Mouse (Mus musculus) embryonic facial prominence, embryonic 14.5 days (tissue): Measurements from ENCODE around the gene Sec31b. TPM values are rescaled to one million over a fixed set of nuclear protein-coding genes. Genes with fewer than 3 reads are reported as not detected.

Source experiments
- ATAC-seq: fragments of 200-750 bp; cut with Nextera tagmentation; 2 replicates; pipeline ENCODE4 v1.8.0; 2017; ENCODE audit warnings: low read depth, moderate number of reproducible peaks, moderate TSS enrichment
- DNase-seq: peaks from one replicate; pipeline ENCODE4 v3.0.0-alpha.2; 2015; ENCODE audit warnings: low spot score
- H3K27ac ChIP-seq: fragments of 300-500 bp; sonication (generic); replicated peaks from 2 replicates; pipeline ENCODE4 v1.5.1; 2014; ENCODE audit warnings: low read depth, mild to moderate bottlenecking, low read length, moderate library complexity
- H3K27me3 ChIP-seq: fragments of 300-500 bp; sonication (generic); replicated peaks from 2 replicates; pipeline ENCODE4 v1.6.1; 2014; ENCODE audit warnings: low read length; ENCODE audit not compliant: control insufficient read depth, insufficient read depth
- H3K36me3 ChIP-seq: fragments of 300-500 bp; sonication (generic); 2 replicates; pipeline ENCODE4 v1.6.1; 2014; ENCODE audit warnings: low read length, mixed read lengths; ENCODE audit not compliant: control insufficient read depth, insufficient read depth
- H3K4me1 ChIP-seq: fragments of 300-500 bp; sonication (generic); 2 replicates; pipeline ENCODE4 v1.6.1; 2014; ENCODE audit warnings: antibody characterized with exemption, low read length; ENCODE audit not compliant: control insufficient read depth, insufficient read depth
- H3K4me2 ChIP-seq: fragments of 300-500 bp; sonication (generic); 2 replicates; pipeline ENCODE4 v1.6.1; 2014; ENCODE audit warnings: low read depth, mild to moderate bottlenecking, low read length, moderate library complexity, mixed read lengths
- H3K4me3 ChIP-seq: fragments of 300-500 bp; sonication (generic); 2 replicates; pipeline ENCODE4 v1.5.1; 2014; ENCODE audit warnings: low read depth, mild to moderate bottlenecking, low read length
- H3K9ac ChIP-seq: fragments of 300-500 bp; sonication (generic); 2 replicates; pipeline ENCODE4 v1.6.1; 2014; ENCODE audit warnings: low read depth, mild to moderate bottlenecking, low read length, moderate library complexity, mixed read lengths
- H3K9me3 ChIP-seq: fragments of 300-500 bp; sonication (generic); 2 replicates; pipeline ENCODE4 v1.6.1; 2016; ENCODE audit warnings: low read length; ENCODE audit not compliant: control insufficient read depth
- WGBS: fragments of 180-500 bp; shearing (Covaris S2); extraction: QIAGEN DNeasy Blood & Tissue Kit; methylation state at CpG from one replicate; pipeline ENCODE4 v1.1.7; 2014; 5-methylcytosine and 5-hydroxymethylcytosine counted together
- polyA plus RNA-seq: library from polyadenylated mRNA; unstranded; fragments of >200 nt; fragmentation: Nextera tagmentation; extraction: Ambion mirVana; gene quantifications from 2 replicates; pipeline ENCODE4 v1.2.1, GENCODE M21; 2014

Gene Sec31b
- polyA plus RNA-seq, 1 experiment from 2014 or later: 0.46 TPM

- WGBS: 56% methylated on average over 1 of the region's 1 CpGs
- H3K27ac ChIP-seq: no peak overlapping the region
- no peak for ATAC-seq
- H3K9ac ChIP-seq: no peak overlapping the region
- H3K36me3 ChIP-seq: peaks cover 22% of the 10 kb centered on the region
- no peaks in the 10 kb centered on the region for H3K4me1 ChIP-seq
- H3K4me3 ChIP-seq: no peak overlapping the region
- H3K9me3 ChIP-seq: no peaks in the 10 kb centered on the region
- DNase-seq: no peak
- no peak overlapping the region for H3K4me2 ChIP-seq
- no peaks in the 10 kb centered on the region for H3K27me3 ChIP-seq
Measured at GRCm38 (mm10) chr19:44578038-44578437, 32.4 kb upstream of the Sec31b start.

DNA sequence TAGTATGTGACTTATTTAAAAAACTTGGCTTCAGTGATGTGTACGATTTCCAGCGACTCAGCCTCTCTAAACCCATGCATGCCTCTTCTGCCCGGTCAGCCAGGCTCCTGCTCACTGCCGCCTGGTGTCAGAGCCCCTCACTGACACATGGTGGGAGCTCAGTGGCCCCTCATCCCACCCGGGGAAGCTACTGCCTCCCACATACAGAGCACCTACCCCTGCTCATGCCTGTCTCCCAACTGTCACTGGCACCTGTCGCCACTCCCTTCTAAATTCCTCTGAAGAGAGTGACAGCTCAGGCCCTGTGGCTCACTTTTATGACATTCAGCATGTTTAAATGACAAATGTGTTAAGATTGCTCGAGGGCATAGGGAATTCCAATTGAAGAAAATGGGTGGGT, 30.6 kb upstream of the Sec31b start:
- DNase-seq (no peak), ATAC-seq (peak; percentile 69)
- no peak overlapping the region for H3K4me2 ChIP-seq
- H3K9ac ChIP-seq: no peak overlapping the region
- H3K36me3 ChIP-seq: peaks cover 40% of the 10 kb centered on the region
- 72% methylated on average over 7 of the region's 7 CpGs for WGBS
- no peaks in the 10 kb centered on the region for H3K9me3 ChIP-seq
- H3K27me3 ChIP-seq: no peaks in the 10 kb centered on the region
- H3K4me1 ChIP-seq: no peaks in the 10 kb centered on the region
- H3K27ac ChIP-seq: no peak overlapping the region
- no peak overlapping the region for H3K4me3 ChIP-seq

GRCm38 (mm10) chr19:44567763-44568162, 22.1 kb upstream of the Sec31b start:
- Histone ChIP-seq H3K36me3 (peaks cover 84% of the 10 kb centered on the region), H3K27ac (no peak overlapping the region), H3K4me1 (peaks cover 16% of the 10 kb centered on the region), H3K9me3 (no peaks in the 10 kb centered on the region), H3K9ac (no peak overlapping the region), H3K4me3 (no peak overlapping the region), H3K27me3 (no peaks in the 10 kb centered on the region), H3K4me2 (no peak overlapping the region)
- DNase-seq (no peak), ATAC-seq (no peak)
- 85% methylated on average over 3 of the region's 3 CpGs for WGBS

- H3K4me2 ChIP-seq: peak overlapping the region; percentile 76
- H3K9me3 ChIP-seq: no peaks in the 10 kb centered on the region
- H3K9ac ChIP-seq: no peak overlapping the region
- no peak for ATAC-seq
- no peaks in the 10 kb centered on the region; the same call in 1 of the 2 replicates for H3K27me3 ChIP-seq
- no peak overlapping the region for H3K27ac ChIP-seq
- peaks cover 16% of the 10 kb centered on the region for H3K4me1 ChIP-seq
- no peak overlapping the region; the same call in 1 of the 2 replicates for H3K4me3 ChIP-seq
- no peak for DNase-seq
- H3K36me3 ChIP-seq: peaks cover 47% of the 10 kb centered on the region
- 88% methylated on average over 14 of the region's 14 CpGs for WGBS
Measured at GRCm38 (mm10) chr19:44564006-44564405, 18.3 kb upstream of the Sec31b start.

- Histone ChIP-seq H3K27ac (peak within 1 kb of the TSS; percentile 54), H3K4me3 (peak within 1 kb of the TSS; percentile 63), H3K27me3 (no peaks in the 10 kb centered on the region; the same call in 1 of the 2 replicates), H3K9me3 (no peaks in the 10 kb centered on the region), H3K36me3 (peaks cover 34% of the 10 kb centered on the region), H3K4me2 (peak within 1 kb of the TSS; percentile 76), H3K4me1 (peaks cover 16% of the 10 kb centered on the region), H3K9ac (peak within 1 kb of the TSS; percentile 75)
- under 1% methylated on average over 32 of the region's 33 CpGs for WGBS
- DNase-seq (peak; percentile 98), ATAC-seq (peak; percentile 98)
Measured at GRCm38 (mm10) chr19:44562652-44563206, 17.1 kb upstream of the Sec31b start, which contains the start of gene Hif1an. Gene Hif1an (plus strand): TSS chr19:44562850.

- H3K27me3 ChIP-seq: no peaks in the 10 kb centered on the region; the same call in 1 of the 2 replicates
- H3K4me2 ChIP-seq: peak within 1 kb of the TSS; percentile 93
- DNase-seq: peak; percentile 95
- peaks cover 6% of the 10 kb centered on the region; the same call in 1 of the 2 replicates for H3K4me1 ChIP-seq
- under 1% methylated on average over 35 of the region's 50 CpGs for WGBS
- ATAC-seq: peak; percentile 93
- peak within 1 kb of the TSS; percentile 94 for H3K9ac ChIP-seq
- H3K9me3 ChIP-seq: no peaks in the 10 kb centered on the region
- peaks cover 34% of the 10 kb centered on the region for H3K36me3 ChIP-seq
- peak within 1 kb of the TSS; percentile 91 for H3K4me3 ChIP-seq
- H3K27ac ChIP-seq: peak within 1 kb of the TSS; percentile 25; the same call in 1 of the 2 replicates
Measured at GRCm38 (mm10) chr19:44554861-44555590, 9.4 kb upstream of the Sec31b start, which contains the start of gene Ndufb8. Gene Ndufb8 (minus strand): TSS chr19:44555440.

DNA sequence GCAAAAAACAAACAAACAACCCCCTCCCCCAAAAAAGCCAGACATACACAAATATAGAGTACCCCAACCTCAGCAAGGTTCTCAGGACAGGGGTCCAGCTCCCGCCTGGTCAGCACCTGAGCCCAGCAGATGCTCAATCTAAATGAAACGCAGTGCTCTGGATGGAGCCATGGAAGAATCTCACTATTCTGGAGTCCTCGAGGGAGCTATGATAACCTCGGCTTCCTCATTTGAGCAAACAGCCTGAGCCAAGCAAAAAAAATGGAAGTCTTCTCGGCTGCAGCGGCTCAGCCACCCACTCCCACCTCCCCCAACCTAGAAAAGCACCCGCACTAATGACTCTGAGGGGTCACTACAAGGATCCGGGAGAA, 8.8 kb upstream of the Sec31b start:
- Histone ChIP-seq H3K4me1 (peaks cover 6% of the 10 kb centered on the region; the same call in 1 of the 2 replicates), H3K4me2 (peak overlapping the region; percentile 93), H3K27ac (no peak overlapping the region), H3K36me3 (peaks cover 39% of the 10 kb centered on the region), H3K4me3 (peak overlapping the region; percentile 91), H3K9me3 (no peaks in the 10 kb centered on the region), H3K9ac (peak overlapping the region; percentile 94), H3K27me3 (no peaks in the 10 kb centered on the region; the same call in 1 of the 2 replicates)
- ATAC-seq (no peak), DNase-seq (no peak)
- 3% methylated on average over 8 of the region's 8 CpGs for WGBS

- peaks cover 51% of the 10 kb centered on the region for H3K36me3 ChIP-seq
- WGBS: 96% methylated on average over 4 of the region's 4 CpGs
- H3K27ac ChIP-seq: no peak overlapping the region
Measured at GRCm38 (mm10) chr19:44553286-44553685, 7.6 kb upstream of the Sec31b start.

More at GRCm38 (mm10) chr19:44553286-44553685, 7.6 kb upstream of the Sec31b start:
- DNase-seq (no peak), ATAC-seq (no peak)
- Histone ChIP-seq H3K27me3 (no peaks in the 10 kb centered on the region; the same call in 1 of the 2 replicates), H3K4me3 (no peak overlapping the region), H3K4me2 (no peak overlapping the region), H3K9ac (no peak overlapping the region), H3K4me1 (peaks cover 6% of the 10 kb centered on the region; the same call in 1 of the 2 replicates), H3K9me3 (no peaks in the 10 kb centered on the region)
